Mouse (Mus musculus) G1E-ER4 (cell line): ENCODE measurements around the gene Dcpp1. TPM values are rescaled to one million over a fixed set of nuclear protein-coding genes. Genes with fewer than 3 reads are reported as not detected.
"Not testable (repeated sequence)": the region's sequence is repeated elsewhere in the genome, so short reads cannot be mapped to it uniquely, and the experiment has no call there.

Experiments used
- GATA1 ChIP-seq: IDR thresholded peaks from one replicate; pipeline ENCODE4 v1.8.0; 2012; ENCODE audit warnings: low read length, inconsistent platforms
- polyA plus RNA-seq: library from polyadenylated mRNA; stranded (reverse); fragments of >175 nt; gene quantifications from 2 replicates; pipeline ENCODE4 v1.2.3, GENCODE M21; 2012

The Dcpp1 gene
- polyA plus RNA-seq, 1 experiment, result not detected

DNA sequence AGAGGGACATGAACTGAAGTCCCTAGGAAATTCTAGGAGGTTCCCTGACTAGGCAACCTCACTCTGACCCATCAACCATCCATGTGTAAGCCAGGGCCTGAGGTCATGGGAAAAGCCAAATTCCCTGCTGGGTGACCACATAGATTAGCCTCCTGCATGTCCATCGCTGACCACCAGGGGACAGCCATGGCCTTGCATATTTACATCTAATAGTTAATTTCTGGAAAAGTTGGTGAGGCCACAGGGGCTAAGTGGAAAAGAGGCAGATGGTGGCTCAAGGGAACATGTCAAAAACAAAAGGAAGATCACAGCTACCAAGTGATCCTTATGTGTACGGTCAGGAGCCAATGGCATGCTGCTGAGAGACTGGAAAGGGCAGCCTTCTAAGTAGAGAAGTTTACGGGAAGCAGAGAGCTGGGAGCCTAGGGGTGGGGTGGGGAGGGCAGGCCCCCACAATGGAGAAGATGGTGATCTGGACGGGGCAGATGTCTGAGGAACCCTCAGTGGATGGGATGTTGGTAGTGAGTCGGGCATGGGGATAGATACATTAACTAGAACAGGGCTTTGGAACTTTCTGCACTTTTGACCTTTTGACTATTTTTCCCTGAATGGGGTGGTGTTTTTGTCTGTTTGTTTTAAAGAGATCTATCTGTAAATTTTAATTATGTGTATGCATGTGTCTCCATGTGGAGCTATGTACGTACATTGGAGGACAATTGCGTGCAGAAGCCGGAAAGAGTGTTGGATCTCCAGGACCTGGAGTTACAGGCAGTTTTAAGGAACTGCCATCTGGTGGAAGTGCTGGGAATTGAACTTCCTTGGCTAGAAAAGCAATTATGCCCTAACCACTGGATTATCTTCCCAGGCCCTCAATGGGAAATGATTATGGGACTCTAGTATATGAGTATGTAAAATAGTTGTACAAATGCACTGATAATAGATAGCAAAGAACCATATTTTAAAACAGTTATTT is 6.5 kb upstream of the Dcpp1 start:
- no peak for TF ChIP-seq GATA1

DNA sequence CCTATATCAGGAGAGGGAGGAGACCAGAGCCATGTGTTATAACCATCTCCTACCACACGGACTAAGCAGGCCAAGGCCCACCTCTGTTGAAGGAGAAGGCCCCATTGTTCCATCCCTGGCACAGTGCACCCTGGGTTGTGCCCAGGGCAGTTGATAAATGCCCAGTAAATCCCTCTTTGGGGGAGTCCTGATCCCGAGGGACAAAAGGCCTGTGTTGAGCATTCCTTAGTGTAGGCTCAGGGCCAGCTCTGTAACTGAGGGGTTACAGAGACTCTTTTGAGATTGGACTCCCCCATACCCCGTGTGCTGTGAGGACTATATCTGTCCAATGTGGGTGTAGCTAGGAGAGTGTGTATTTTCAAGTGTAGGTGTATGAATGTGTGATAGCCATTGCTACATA is 3.9 kb upstream of the Dcpp1 start:
- TF ChIP-seq GATA1, result no peak

DNA sequence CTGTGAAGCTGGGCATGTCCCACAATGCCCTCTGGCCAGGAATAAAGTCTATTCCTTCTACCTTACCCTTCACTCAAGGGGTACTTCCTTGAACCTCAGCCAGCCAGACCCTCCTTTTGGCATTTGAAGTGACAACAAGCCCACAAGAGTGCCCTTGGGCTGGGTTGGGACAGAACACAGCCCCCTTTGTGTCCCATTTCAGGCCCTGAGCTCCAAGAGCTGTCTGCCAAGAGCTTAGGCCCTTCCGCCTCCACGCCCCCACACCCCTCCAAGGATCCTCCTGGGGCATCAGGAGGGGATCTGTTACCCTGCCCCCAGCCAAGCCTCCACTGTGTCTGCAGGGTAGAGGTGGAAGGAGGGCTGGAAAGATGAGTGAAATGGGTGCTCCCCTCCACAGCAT is 3.5 kb upstream of the Dcpp1 start:
- no peak for TF ChIP-seq GATA1

DNA sequence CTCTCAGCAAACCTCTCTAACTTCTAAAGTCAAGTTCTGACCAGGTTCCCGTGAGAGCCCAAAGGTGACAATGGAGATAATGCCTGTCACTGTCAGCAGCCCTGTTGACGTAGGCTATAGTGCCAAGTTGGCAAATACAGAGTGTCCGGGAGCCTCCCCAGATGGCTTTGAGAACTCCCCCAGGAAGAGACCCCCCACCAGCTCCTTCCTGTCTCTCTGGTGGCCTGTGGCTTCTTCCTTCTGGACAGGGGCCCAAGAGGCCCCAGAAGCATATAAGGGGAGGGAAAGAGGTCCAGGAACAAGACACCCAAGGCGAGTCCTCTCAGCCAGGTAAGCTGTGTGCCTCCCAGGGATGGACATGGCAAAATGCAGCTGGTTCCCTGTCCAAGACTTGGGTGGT is 36.5 kb downstream of the Dcpp1 start, which contains the start of gene Dcpp3:
Gene Dcpp3 (plus strand): TSS at position 301 of the 400 bp plus-strand sequence.
- TF ChIP-seq GATA1, result not testable (repeated sequence)

DNA sequence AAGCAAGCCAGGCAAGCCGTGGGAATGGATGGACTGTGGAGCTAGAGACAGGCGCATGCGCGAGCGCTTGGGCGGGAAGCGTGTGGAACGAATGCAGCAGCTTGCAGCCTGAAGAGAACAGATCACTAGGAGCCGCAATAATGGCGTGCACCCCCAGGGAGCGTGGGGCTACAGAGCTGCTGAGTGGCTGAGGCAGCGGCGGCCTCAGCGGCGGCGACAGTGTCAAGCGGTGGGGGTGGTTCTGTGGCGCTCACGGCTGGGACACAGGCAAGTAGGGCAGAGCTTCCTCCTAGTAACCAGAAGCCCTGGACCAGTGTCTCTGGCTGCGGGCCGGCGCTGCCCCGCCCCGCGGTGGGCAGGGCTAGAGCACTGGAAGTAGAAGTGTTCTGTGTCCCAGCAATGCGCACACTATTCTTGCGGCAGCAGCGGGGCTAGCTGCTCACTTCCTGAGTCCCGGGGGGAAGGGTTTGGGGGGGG is 43.9 kb downstream of the Dcpp1 start:
- TF ChIP-seq GATA1, result no peak

DNA sequence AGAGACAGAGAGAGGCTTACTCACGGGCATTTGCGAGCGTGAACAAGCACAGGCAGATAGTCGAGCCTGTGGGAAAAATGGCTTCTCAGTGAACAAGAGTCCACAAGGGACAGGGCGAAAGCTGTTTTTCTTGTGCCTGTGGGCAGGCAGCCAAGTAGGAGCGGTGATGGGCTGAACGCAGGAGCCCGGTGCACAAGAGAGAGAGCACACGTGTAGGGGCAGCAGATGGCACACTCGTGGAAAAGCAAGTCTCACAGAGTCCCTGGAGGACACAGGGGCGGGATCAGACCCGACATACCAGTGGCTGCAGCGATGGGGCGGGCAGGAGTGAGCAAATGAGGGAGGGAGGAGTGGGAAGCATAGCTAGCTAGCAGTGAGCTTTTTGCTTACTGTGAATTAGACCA is 44.4 kb downstream of the Dcpp1 start:
- no peak for TF ChIP-seq GATA1

DNA sequence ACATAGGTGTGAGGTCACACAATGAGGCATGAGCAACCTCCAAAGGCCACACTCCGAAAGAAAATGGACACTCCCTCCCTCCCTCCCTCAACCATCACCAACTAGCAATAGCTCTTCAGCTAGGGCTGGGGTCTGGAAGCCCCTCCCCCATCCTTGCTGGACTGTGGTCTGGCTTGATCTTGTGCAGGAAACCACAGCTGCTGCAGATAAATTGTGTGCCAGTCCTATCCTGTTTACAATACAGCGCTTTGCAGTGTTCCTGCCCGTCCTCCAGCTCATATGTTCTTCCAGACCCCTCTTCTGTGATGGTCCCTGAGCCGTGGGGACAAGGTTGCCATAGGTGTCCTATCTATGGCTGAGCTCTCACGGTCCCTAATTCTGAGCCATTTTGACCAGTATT is 50.5 kb downstream of the Dcpp1 start:
- no peak for TF ChIP-seq GATA1

Other genes with a start within 250 kb of the Dcpp1 start
- not detected in 2 replicates for gene Mmp25, start 235.6 kb upstream of the Dcpp1 start, polyA plus RNA-seq
- gene Bicdl2, start 220.4 kb upstream of the Dcpp1 start, polyA plus RNA-seq, result not detected in 2 replicates
- 258 and 328 TPM in 2 replicates for gene Hcfc1r1, start 207.3 kb upstream of the Dcpp1 start, polyA plus RNA-seq
- 96.9 and 107 TPM in 2 replicates for gene Thoc6, start 207.0 kb upstream of the Dcpp1 start, polyA plus RNA-seq
- gene Tnfrsf12a, start 203.4 kb upstream of the Dcpp1 start, polyA plus RNA-seq, result 5.5 and 6.2 TPM in 2 replicates
- gene Cldn6, start 201.6 kb upstream of the Dcpp1 start, polyA plus RNA-seq, result not detected in 2 replicates
- gene Cldn9, start 196.8 kb upstream of the Dcpp1 start, polyA plus RNA-seq, result not detected in 2 replicates
- not detected in 2 replicates for gene 1520401A03Rik, start 158.1 kb upstream of the Dcpp1 start, polyA plus RNA-seq
- gene Pkmyt1, start 154.5 kb upstream of the Dcpp1 start, polyA plus RNA-seq, result 104 and 119 TPM in 2 replicates
- gene Paqr4, start 140.0 kb upstream of the Dcpp1 start, polyA plus RNA-seq, result 1.4 and 3.1 TPM in 2 replicates
- 0.06 and 0.21 TPM in 2 replicates for gene Kremen2, start 135.0 kb upstream of the Dcpp1 start, polyA plus RNA-seq
- 23.5 and 36.1 TPM in 2 replicates for gene Flywch1, start 109.3 kb upstream of the Dcpp1 start, polyA plus RNA-seq
- gene Flywch2, start 94.8 kb upstream of the Dcpp1 start, polyA plus RNA-seq, result not detected in 2 replicates
- gene Srrm2, start 90.3 kb upstream of the Dcpp1 start, polyA plus RNA-seq, result 91.1 and 315 TPM in 2 replicates
- 819 and 1,233 TPM in 2 replicates for gene Elob, start 51.7 kb upstream of the Dcpp1 start, polyA plus RNA-seq
- not detected in 2 replicates for gene Prss33, start 44.8 kb upstream of the Dcpp1 start, polyA plus RNA-seq
- gene Prss32, start 37.0 kb upstream of the Dcpp1 start, polyA plus RNA-seq, result not detected in 2 replicates
- gene Prss41, start 36.7 kb upstream of the Dcpp1 start, polyA plus RNA-seq, result not detected in 2 replicates
- gene Prss21, start 12.8 kb upstream of the Dcpp1 start, polyA plus RNA-seq, result not detected in 2 replicates
- not detected in 2 replicates for gene Dcpp2, start within 50 bp of the Dcpp1 start, polyA plus RNA-seq
- not detected in 2 replicates for gene Dcpp3, start 36.6 kb downstream of the Dcpp1 start, polyA plus RNA-seq
- not detected in 2 replicates for gene Sbp, start 60.8 kb downstream of the Dcpp1 start, polyA plus RNA-seq
- gene Sbpl, start 74.4 kb downstream of the Dcpp1 start, polyA plus RNA-seq, result not detected in 2 replicates
- gene Prss30, start 99.7 kb downstream of the Dcpp1 start, polyA plus RNA-seq, result not detected in 2 replicates
- gene Prss22, start 117.2 kb downstream of the Dcpp1 start, polyA plus RNA-seq, result not detected in 2 replicates
- gene Prss27, start 157.3 kb downstream of the Dcpp1 start, polyA plus RNA-seq, result not detected in 2 replicates
- 21.4 and 25.8 TPM in 2 replicates for gene Kctd5, start 192.6 kb downstream of the Dcpp1 start, polyA plus RNA-seq